Mouse (Mus musculus): ENCODE measurements at regions not wholly inside any gene's neighbourhood (a gene's known extent, or its start where the extent isn't known, plus 50 kb on each side); places are given as distances from the start of the nearest gene placed in this dataset.

DNA sequence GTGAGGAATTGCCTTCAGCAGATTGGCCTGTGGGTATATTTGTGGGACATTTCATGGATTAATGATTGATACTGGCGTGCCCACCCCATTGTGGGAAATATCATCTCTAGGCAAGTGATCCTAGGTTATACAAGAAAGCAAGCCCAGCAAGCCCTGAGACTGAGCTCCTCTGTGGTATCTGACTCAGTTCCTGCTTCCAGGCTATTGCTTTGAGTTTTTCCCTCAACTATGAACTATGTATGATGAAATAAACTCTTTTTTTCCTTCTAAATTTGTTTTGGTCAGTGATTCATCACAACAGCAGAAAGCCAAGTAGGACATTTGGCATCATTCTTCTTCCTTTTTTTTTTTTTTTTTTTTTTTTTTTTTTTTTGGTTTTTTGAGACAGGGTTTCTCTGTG lies 119.8 kb downstream of the Tbr1 start:
- intact Hi-C loops (cut with DNase I), result no loop called here
- DNase-seq, result no peak

GRCm38 (mm10) chr2:61938296-61938695 lies 108.0 kb upstream of the Slc4a10 start:
- intact Hi-C loops (cut with DNase I), result no loop called here
- DNase-seq, result no peak

DNA sequence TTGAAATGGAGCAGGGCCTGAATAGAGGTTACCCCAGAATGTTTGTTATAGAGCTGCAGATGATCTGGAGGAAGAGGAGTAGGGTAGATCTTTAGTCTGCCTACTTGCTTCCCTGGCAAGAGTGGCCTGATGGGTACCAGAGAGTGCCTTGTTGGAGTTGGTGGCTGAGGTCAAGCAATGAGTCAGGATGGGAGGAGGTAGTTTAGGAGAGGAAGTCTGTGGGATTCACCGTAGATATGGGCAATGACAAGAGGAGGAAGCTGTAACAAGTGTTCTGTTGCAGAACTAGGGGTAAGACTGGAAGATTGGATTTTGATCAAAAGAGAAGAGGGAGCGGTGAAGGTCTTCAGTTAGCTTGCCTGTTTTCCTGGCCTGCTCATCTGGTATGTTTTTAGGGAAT lies 80.3 kb upstream of the Slc4a10 start:
- intact Hi-C loops (cut with DNase I), result loop anchor here (5.0 kb wide), 1 partner anchor 299 kb away; no protein-coding TSS in a partner anchor
- DNase-seq, result no peak

- intact Hi-C loops (cut with DNase I), result loop anchor here (5.0 kb wide), 1 partner anchor 300 kb away; no protein-coding TSS in a partner anchor
- DNase-seq, result no peak
Observed at GRCm38 (mm10) chr2:61967724-61968123, 78.5 kb upstream of the Slc4a10 start.

GRCm38 (mm10) chr2:61970029-61970428 lies 76.2 kb upstream of the Slc4a10 start:
- no peak for DNase-seq
- intact Hi-C loops (cut with DNase I), result no loop called here

DNA sequence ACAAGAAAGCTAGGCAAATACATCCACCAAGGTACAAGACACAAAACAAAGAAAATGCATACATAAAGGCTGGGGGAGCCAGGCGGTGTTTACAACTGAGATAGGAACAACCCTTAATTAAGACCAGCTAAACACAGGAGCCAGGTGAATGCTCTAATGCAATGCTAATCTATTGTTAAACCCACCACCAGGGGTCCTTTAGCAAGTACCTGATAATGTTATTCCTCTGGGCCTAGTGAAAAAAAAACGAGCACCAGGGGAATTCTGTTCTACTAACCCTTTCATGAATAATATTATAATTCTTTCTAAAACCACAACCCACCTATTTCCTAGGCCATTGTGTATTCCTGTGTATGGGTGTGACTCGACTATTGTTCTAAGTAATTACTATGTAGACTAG lies 61.5 kb upstream of the Slc4a10 start:
- intact Hi-C loops (cut with DNase I), result loop anchor here (10.0 kb wide), 2 partner anchors 300 to 470 kb away; no protein-coding TSS in a partner anchor
- no peak for DNase-seq

GRCm38 (mm10) chr2:61986967-61987550 lies 59.2 kb upstream of the Slc4a10 start:
- no peak for DNase-seq
- intact Hi-C loops (cut with DNase I), result loop anchor here (10.0 kb wide), 2 partner anchors 298 to 468 kb away; no protein-coding TSS in a partner anchor

Measured in gastrocnemius, postnatal 36 days (tissue).